Mouse (Mus musculus): ENCODE results near the gene Gm8693. TPM values are rescaled to one million over a fixed set of nuclear protein-coding genes. Genes with fewer than 3 reads are reported as not detected.
"Not testable (repeated sequence)": the region's sequence is repeated elsewhere in the genome, so short reads cannot be mapped to it uniquely, and the experiment has no call there.

The Gm8693 gene
- polyA plus RNA-seq (2016; fragmentation: Nextera tagmentation; extraction: Ambion mirVana) = not detected in 2 replicates

DNA sequence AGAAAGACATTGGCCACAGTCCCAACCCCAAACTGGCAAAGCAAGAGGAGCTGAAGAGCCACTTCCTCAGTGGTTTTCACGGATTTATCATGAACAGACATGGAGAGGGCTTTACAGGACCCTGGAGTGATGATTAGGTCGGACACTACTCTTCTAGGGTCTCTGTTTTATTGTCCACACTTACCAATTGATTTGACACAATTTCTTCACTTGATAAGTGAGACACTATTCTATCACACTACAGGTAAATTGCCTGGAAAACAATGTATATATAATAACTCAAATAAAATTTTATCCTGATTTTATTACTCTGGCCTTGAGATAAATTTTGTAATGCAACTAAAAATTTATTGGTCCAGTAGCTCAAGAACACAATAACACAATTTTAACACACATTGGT, at the start of gene Gm8693:
Gene Gm8693, minus strand, starts transcription at position 101 of the 400 bp plus-strand sequence.
- H3K36me3 ChIP-seq; H3K9ac ChIP-seq (replicated peaks); H3K27ac ChIP-seq; ATAC-seq (ENCODE audit: insufficient number of reproducible peaks, insufficient read depth, low FRiP score, low TSS enrichment, low read depth); H3K4me2 ChIP-seq; H3K4me1 ChIP-seq (replicated peaks); H3K4me3 ChIP-seq (replicated peaks); H3K27me3 ChIP-seq; H3K9me3 ChIP-seq: not testable (repeated sequence)
- WGBS = no CpG with 5 or more reads among the region's 2 CpGs

GRCm38 (mm10) chr7:22719610-22720009, 27.5 kb upstream of the Gm8693 start, which contains the start of gene Gm4567:
Gene Gm4567, minus strand, starts transcription at chr7:22719710.
- H3K27me3 ChIP-seq; H3K36me3 ChIP-seq; H3K27ac ChIP-seq; ATAC-seq (ENCODE audit: insufficient number of reproducible peaks, insufficient read depth, low FRiP score, low TSS enrichment, low read depth); H3K4me1 ChIP-seq (replicated peaks); H3K9ac ChIP-seq (replicated peaks); H3K4me2 ChIP-seq; H3K4me3 ChIP-seq (replicated peaks); H3K9me3 ChIP-seq: not testable (repeated sequence)
- WGBS = no CpG with 5 or more reads among the region's 1 CpGs

GRCm38 (mm10) chr7:22657718-22658117, 34.4 kb downstream of the Gm8693 start, which contains the start of gene Vmn1r155:
Gene Vmn1r155, plus strand, starts transcription at chr7:22658018.
- not testable (repeated sequence) for H3K4me2 ChIP-seq; H3K4me1 ChIP-seq (replicated peaks); H3K36me3 ChIP-seq; H3K27ac ChIP-seq; H3K27me3 ChIP-seq; H3K4me3 ChIP-seq (replicated peaks); ATAC-seq (ENCODE audit: insufficient number of reproducible peaks, insufficient read depth, low FRiP score, low TSS enrichment, low read depth); H3K9me3 ChIP-seq; H3K9ac ChIP-seq (replicated peaks)
- WGBS = no CpG with 5 or more reads among the region's 3 CpGs

Other genes starting within 250 kb of the Gm8693 start
- gene Gm10665, start 228.2 kb downstream of the Gm8693 start, polyA plus RNA-seq (2016; fragmentation: Nextera tagmentation; extraction: Ambion mirVana) = not detected in 2 replicates
- not detected in 2 replicates for gene Vmn1r151, start 192.6 kb downstream of the Gm8693 start, polyA plus RNA-seq (2016; fragmentation: Nextera tagmentation; extraction: Ambion mirVana)
- not detected in 2 replicates for gene Vmn1r152, start 169.3 kb downstream of the Gm8693 start, polyA plus RNA-seq (2016; fragmentation: Nextera tagmentation; extraction: Ambion mirVana)
- gene Gm8677, start 157.4 kb downstream of the Gm8693 start, polyA plus RNA-seq (2016; fragmentation: Nextera tagmentation; extraction: Ambion mirVana) = not detected in 2 replicates
- gene Gm4201, start 127.0 kb downstream of the Gm8693 start, polyA plus RNA-seq (2016; fragmentation: Nextera tagmentation; extraction: Ambion mirVana) = not detected in 2 replicates
- not detected in 2 replicates for gene Gm4565, start 104.2 kb downstream of the Gm8693 start, polyA plus RNA-seq (2016; fragmentation: Nextera tagmentation; extraction: Ambion mirVana)
- not detected in 2 replicates for gene Vmn1r155, start 34.3 kb downstream of the Gm8693 start, polyA plus RNA-seq (2016; fragmentation: Nextera tagmentation; extraction: Ambion mirVana)
- gene Gm4567, start 27.4 kb upstream of the Gm8693 start, polyA plus RNA-seq (2016; fragmentation: Nextera tagmentation; extraction: Ambion mirVana) = not detected in 2 replicates
- not detected in 2 replicates for gene Vmn1r157, start 69.4 kb upstream of the Gm8693 start, polyA plus RNA-seq (2016; fragmentation: Nextera tagmentation; extraction: Ambion mirVana)
- gene Vmn1r158, start 98.5 kb upstream of the Gm8693 start, polyA plus RNA-seq (2016; fragmentation: Nextera tagmentation; extraction: Ambion mirVana) = not detected in 2 replicates
- gene Vmn1r159, start 151.3 kb upstream of the Gm8693 start, polyA plus RNA-seq (2016; fragmentation: Nextera tagmentation; extraction: Ambion mirVana) = not detected in 2 replicates
- not detected in 2 replicates for gene Vmn1r160, start 178.9 kb upstream of the Gm8693 start, polyA plus RNA-seq (2016; fragmentation: Nextera tagmentation; extraction: Ambion mirVana)

All from limb, embryonic 12.5 days (tissue).